Mouse (Mus musculus) layer of hippocampus, postnatal 25 days (tissue): Measurements from ENCODE around the gene Slc28a2. TPM values are rescaled to one million over a fixed set of nuclear protein-coding genes. Genes with fewer than 3 reads are reported as not detected.
"Not testable (repeated sequence)": the region's sequence is repeated elsewhere in the genome, so short reads cannot be mapped to it uniquely, and the experiment has no call there.

Source experiments
- DNase-seq, 2 experiments: peaks; one replicate each; pipeline ENCODE4 v3.0.0; 2022; ENCODE audit warnings: mixed read lengths in 2 of 2, low spot score in 1 of 2; ENCODE audit errors: extremely low spot score in 1 of 2
- total RNA-seq, 2 experiments: library from RNA; stranded (reverse); gene quantifications; 2 replicates each; pipeline ENCODE4 v1.2.3; 2021

Gene Slc28a2
- total RNA-seq: under 1 TPM in 1 of 2 experiments, not detected in 1; 0.12 TPM

DNA sequence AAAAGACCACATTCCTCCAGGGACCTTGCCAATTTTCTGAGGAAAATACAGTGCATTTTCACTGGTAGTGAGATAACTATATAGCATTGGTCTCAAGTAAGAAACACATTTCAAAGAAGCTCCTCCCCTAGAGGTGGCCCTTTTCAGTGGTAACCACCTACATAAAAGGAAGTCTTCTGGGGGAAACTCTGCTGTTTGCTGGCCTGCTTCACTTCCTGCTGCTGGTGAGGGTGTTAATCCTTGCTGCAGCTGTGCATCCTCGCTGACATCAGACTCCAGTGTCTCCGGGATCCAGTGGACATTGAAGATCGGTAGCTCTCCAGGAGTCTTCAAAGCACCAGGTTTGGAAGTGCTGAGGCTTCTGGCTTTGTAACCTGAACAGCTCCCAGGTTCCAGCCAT, at the start of gene Slc28a2:
Slc28a2 (plus strand) TSS at position 278 of the 400 bp plus-strand sequence.
- not testable (repeated sequence) for DNase-seq

GRCm38 (mm10) chr2:122377215-122377674, 49.0 kb upstream of the Slc28a2 start:
- peak; percentile 97 to 99 for DNase-seq

- peak; percentile 64 to 67 for DNase-seq
Measured at GRCm38 (mm10) chr2:122377751-122378246, 48.5 kb upstream of the Slc28a2 start.

- DNase-seq: no peak
Measured at GRCm38 (mm10) chr2:122378421-122379291, 47.6 kb upstream of the Slc28a2 start.

GRCm38 (mm10) chr2:122379292-122379650, 47.0 kb upstream of the Slc28a2 start:
- no peak for DNase-seq

GRCm38 (mm10) chr2:122380768-122381311, 45.4 kb upstream of the Slc28a2 start:
- DNase-seq: peak; percentile 44 to 58

GRCm38 (mm10) chr2:122381329-122382103, 44.8 kb upstream of the Slc28a2 start:
- DNase-seq: no peak

- DNase-seq: no peak
Measured at GRCm38 (mm10) chr2:122382121-122382520, 44.2 kb upstream of the Slc28a2 start.

DNA sequence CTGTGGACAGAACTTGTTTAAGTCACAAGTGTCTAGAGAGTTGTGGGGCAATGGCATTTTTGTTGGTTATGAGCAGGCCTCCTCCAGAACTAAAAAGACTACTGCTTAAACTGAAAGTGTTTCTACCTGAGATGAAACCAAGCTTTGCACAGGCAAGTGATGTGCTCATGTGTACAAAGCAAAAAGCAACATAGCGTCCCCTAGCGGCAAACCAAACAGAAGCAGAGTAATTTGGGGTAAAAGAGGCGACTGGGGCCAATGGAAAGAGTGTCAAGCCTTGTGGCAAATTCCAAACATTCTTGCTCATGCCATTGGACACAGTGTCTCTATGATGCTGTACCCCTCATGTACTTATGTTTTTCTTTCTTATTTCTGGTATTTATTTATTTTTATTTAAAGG, 41.2 kb upstream of the Slc28a2 start:
- no peak for DNase-seq

GRCm38 (mm10) chr2:122387135-122387534, 39.1 kb upstream of the Slc28a2 start:
- DNase-seq: not testable (repeated sequence)

DNA sequence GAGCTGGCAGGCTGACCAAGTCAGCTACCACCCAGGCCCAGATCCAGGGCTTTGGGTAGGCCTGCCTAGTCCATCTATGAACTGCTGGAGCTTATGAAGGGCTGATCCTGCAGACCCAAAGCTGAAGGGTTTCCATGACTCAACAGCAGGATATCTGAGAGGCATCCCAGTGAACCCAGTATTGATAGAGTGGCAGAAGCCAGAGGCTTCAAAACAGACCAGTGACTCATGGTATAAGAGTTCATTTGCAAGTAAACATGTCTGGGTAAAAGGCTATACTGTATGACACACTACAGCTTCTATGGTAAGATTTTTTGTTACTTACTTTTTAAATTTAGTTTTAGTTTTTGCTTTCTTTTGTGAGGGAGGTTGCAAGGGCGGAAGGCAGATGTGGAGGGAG, 30.1 kb upstream of the Slc28a2 start:
- DNase-seq: no peak

- no peak for DNase-seq
Measured at GRCm38 (mm10) chr2:122407607-122408006, 18.7 kb upstream of the Slc28a2 start.

DNA sequence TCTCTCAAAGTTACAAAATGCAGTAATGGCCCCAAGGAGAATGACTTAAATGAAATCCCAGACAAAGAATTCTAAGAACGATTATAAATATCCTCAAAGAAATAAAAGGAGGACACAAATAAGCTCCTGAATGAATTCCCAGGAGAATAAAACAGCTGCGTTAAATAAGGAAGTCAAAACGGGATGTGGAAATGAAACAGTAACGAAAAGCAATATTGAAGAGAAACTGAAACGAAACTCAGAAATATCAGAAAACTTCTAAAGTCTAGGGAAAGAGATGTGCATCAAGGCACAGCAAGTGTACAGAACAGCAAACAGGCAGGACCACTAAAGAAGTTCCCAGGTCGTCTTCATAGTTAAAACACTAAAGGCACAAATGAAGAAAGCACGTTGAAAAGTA, 17.3 kb upstream of the Slc28a2 start:
- no peak for DNase-seq

- not testable (repeated sequence) for DNase-seq
Measured at GRCm38 (mm10) chr2:122426645-122427044, 368 bp downstream of the Slc28a2 start.

- not testable (repeated sequence) for DNase-seq
Measured at GRCm38 (mm10) chr2:122438706-122439482, 12.6 kb downstream of the Slc28a2 start.

- not testable (repeated sequence) for DNase-seq
Measured at GRCm38 (mm10) chr2:122440521-122440920, 14.2 kb downstream of the Slc28a2 start.

DNA sequence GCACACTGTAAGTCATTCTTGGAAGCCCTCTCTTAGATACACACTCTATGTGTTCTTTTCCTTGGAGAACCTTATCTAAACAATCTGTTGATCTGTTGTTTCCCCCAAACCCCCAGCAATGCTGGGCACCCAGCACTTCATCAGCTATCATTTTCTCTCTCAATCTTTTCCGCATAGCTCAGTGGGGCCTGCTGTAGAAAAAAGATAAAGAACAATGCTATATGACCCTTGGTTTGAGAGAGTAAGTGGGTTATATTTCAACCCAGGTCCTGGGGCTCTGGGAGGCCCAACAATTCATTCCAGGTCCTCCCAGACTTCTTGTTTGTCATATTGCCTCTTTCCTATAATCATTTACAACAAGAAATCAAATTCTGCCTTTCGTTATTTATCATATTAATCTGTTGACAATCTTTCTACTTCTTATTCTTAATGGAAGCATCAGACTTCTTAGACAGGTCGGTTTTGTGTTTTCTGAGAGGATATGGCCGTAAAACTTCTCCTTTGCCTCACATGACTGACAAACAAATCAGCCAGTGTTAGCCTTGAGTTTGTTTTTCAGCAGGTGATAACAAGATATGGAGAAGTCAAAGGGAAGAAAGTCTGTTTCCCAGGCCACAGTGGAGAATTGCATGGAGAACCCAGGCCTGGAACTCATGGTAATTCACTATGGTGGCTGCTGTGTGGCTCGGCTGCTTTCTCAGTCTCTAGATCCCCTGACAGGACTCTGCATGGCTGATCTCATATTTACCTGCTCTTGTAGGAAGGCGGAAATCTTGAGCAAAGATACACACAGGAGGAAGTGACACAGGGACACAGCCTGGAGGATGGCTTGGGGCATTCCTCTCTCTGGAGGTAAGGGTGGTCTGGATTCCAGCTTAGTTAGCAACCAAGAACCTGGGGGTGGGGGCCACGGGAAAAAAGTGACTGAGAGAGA, 15.0 kb downstream of the Slc28a2 start:
- no peak for DNase-seq

- DNase-seq: no peak
Measured at GRCm38 (mm10) chr2:122450351-122450750, 24.1 kb downstream of the Slc28a2 start.

- DNase-seq: no peak
Measured at GRCm38 (mm10) chr2:122452426-122452825, 26.1 kb downstream of the Slc28a2 start.
